Mouse (Mus musculus) intestine, embryonic 14.5 days (tissue): ENCODE measurements around the gene Tspan2. TPM values are rescaled to one million over a fixed set of nuclear protein-coding genes. Genes with fewer than 3 reads are reported as not detected.

Experiments used
- ATAC-seq: fragments of 200-750 bp; cut with Nextera tagmentation; replicated peaks from 2 replicates; pipeline ENCODE4 v1.8.0; 2017; ENCODE audit warnings: low read depth, moderate number of reproducible peaks, moderate TSS enrichment, moderate library complexity; ENCODE audit not compliant: low FRiP score, low TSS enrichment
- DNase-seq: peaks from one replicate; pipeline ENCODE4 v3.0.0-alpha.2; 2018; ENCODE audit warnings: low spot score
- H3K27ac ChIP-seq: fragments of 300-500 bp; sonication (generic); 2 replicates; pipeline ENCODE4 v1.5.1; 2014; ENCODE audit warnings: low read depth, mild to moderate bottlenecking, control low read depth
- H3K27me3 ChIP-seq: fragments of 300-500 bp; sonication (generic); replicated peaks from 2 replicates; pipeline ENCODE4 v1.6.1; 2014; ENCODE audit warnings: low read length, control low read depth; ENCODE audit not compliant: control insufficient read depth, insufficient read depth
- H3K36me3 ChIP-seq: fragments of 300-500 bp; sonication (generic); 2 replicates; pipeline ENCODE4 v1.6.1; 2014; ENCODE audit warnings: low read length, control low read depth; ENCODE audit not compliant: control insufficient read depth, insufficient read depth
- H3K4me1 ChIP-seq: fragments of 300-500 bp; sonication (generic); replicated peaks from 2 replicates; pipeline ENCODE4 v1.6.1; 2014; ENCODE audit warnings: low read length, control low read depth, mixed read lengths; ENCODE audit not compliant: control insufficient read depth, insufficient read depth
- H3K4me2 ChIP-seq: fragments of 300-500 bp; sonication (generic); 2 replicates; pipeline ENCODE4 v1.6.1; 2014; ENCODE audit warnings: low read length
- H3K4me3 ChIP-seq: fragments of 300-500 bp; sonication (generic); 2 replicates; pipeline ENCODE4 v1.5.1; 2014; ENCODE audit warnings: low read depth, low read length, control low read depth, mixed read lengths
- H3K9ac ChIP-seq: fragments of 300-500 bp; sonication (generic); 2 replicates; pipeline ENCODE4 v1.6.1; 2014; ENCODE audit warnings: mild to moderate bottlenecking, low read length
- H3K9me3 ChIP-seq: fragments of 300-500 bp; sonication (generic); 2 replicates; pipeline ENCODE4 v1.6.1; 2016; ENCODE audit warnings: low read length, control low read depth; ENCODE audit not compliant: control insufficient read depth
- WGBS: fragments of 180-500 bp; shearing (Covaris S2); extraction: QIAGEN DNeasy Blood & Tissue Kit; methylation state at CpG from one replicate; pipeline ENCODE4 v1.1.7; 2014; 5-methylcytosine and 5-hydroxymethylcytosine counted together
- polyA plus RNA-seq: library from polyadenylated mRNA; unstranded; fragments of >200 nt; fragmentation: Nextera tagmentation; extraction: Ambion mirVana; gene quantifications from 2 replicates; pipeline ENCODE4 v1.2.1, GENCODE M21; 2014

The Tspan2 gene
- polyA plus RNA-seq, 1 experiment from 2014 or later, result 24.1 TPM

GRCm38 (mm10) chr3:102704001-102704401 lies 30.3 kb upstream of the Tspan2 start:
- Histone ChIP-seq H3K9me3 (no peaks in the 10 kb centered on the region), H3K27me3 (no peaks in the 10 kb centered on the region), H3K9ac (no peak overlapping the region), H3K36me3 (no peaks in the 10 kb centered on the region), H3K4me1 (no peaks in the 10 kb centered on the region), H3K27ac (no peak overlapping the region), H3K4me2 (no peak overlapping the region), H3K4me3 (no peak overlapping the region)
- WGBS, result 46% methylated on average over 4 of the region's 4 CpGs
- DNase-seq (no peak), ATAC-seq (no peak)

DNA sequence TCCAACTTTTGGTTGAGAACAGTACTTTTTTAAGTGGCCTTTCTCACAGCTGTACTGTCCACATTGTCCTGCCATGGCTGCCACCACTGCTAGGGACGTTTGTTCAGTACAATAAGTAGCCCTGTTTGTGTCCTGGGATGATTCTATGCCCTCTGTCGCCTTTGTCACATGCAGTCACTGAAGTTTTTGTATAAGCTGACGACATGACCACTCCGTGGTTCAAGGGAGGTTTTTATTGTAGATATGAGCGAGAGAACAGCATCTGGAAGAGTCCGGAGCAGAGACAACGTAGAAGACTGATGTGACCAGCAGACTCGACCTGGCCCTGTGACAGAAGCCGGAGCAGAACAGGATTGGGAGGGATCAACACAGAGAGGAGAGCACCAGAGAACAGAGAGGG lies 25.7 kb upstream of the Tspan2 start:
- H3K36me3 ChIP-seq, result no peaks in the 10 kb centered on the region
- ATAC-seq (no peak), DNase-seq (no peak)
- H3K9me3 ChIP-seq, result no peaks in the 10 kb centered on the region
- H3K4me2 ChIP-seq, result no peak overlapping the region
- H3K9ac ChIP-seq, result no peak overlapping the region
- no peak overlapping the region for H3K27ac ChIP-seq
- no peaks in the 10 kb centered on the region for H3K27me3 ChIP-seq
- H3K4me3 ChIP-seq, result no peak overlapping the region
- WGBS, result 65% methylated on average over 9 of the region's 9 CpGs
- no peaks in the 10 kb centered on the region for H3K4me1 ChIP-seq

GRCm38 (mm10) chr3:102715066-102715584 lies 19.2 kb upstream of the Tspan2 start:
- Histone ChIP-seq H3K4me2 (peak overlapping the region; percentile 38), H3K27ac (peak overlapping the region; percentile 9; the same call in 1 of the 2 replicates), H3K4me3 (peak overlapping the region; percentile 8; the same call in 1 of the 2 replicates), H3K9ac (no peak overlapping the region), H3K9me3 (no peaks in the 10 kb centered on the region), H3K27me3 (no peaks in the 10 kb centered on the region), H3K4me1 (peaks cover 3% of the 10 kb centered on the region; the same call in 1 of the 2 replicates), H3K36me3 (no peaks in the 10 kb centered on the region)
- ATAC-seq, result peak; percentile 79
- DNase-seq, result peak; percentile 84
- 28% methylated on average over 11 of the region's 11 CpGs for WGBS

DNA sequence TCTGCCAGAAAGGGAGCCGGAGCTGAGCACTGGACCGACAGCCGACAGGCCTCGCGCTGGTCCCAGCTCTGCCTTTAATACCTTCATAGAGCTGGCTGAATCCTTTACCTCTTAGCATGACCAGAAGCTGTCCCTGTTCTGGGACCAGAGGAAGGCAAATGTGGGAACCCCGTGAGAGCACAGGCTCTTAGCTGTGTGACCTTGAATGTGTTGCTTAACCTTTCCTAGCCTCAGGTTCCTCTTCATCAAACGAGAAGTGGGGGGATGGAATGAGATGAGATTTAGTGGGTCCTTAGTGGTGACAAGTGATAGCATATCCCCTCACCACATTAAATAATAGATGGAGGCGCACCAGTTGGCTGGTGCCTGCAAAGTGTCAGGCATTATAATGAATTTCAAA lies 18.5 kb upstream of the Tspan2 start:
- no peak overlapping the region for H3K27ac ChIP-seq
- no peak overlapping the region for H3K9ac ChIP-seq
- H3K36me3 ChIP-seq, result no peaks in the 10 kb centered on the region
- DNase-seq (no peak), ATAC-seq (no peak)
- no peaks in the 10 kb centered on the region for H3K9me3 ChIP-seq
- H3K4me2 ChIP-seq, result no peak overlapping the region
- 91% methylated on average over 8 of the region's 8 CpGs for WGBS
- H3K4me1 ChIP-seq, result peaks cover 3% of the 10 kb centered on the region; the same call in 1 of the 2 replicates
- H3K27me3 ChIP-seq, result no peaks in the 10 kb centered on the region
- H3K4me3 ChIP-seq, result no peak overlapping the region

DNA sequence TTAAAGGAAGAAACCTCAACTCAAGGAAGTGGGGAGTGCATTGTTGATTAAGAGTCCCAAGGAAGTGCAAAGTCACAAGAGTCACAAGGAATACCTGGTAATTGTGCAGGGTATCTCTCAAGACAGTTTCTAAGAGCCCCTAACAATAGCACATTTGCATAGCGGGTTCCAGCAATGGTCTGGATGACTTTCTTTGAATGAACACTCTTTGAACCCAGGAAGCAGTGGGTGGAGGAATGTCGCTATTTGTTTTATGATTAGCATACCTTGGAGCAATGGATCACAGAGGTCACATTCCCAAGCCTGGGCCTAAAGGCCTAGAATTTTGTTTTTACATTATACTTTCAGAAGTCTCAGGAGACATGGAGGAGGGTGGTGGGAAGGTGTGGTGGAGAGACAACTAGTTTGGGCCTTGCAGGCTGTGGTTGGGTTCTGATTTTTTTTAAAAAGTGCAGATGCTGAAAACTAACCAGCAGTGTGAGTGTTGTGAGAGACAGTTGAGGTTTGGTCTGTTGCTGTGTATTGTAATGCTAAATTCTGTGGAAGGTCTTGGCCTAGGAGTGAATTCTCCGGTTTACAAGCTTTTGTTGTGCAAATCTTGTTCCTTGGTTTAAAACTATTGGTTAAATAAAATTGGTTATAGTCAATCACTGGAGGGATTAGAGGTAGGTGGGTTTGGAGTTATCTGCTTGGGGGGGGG lies 16.6 kb upstream of the Tspan2 start:
- H3K27me3 ChIP-seq, result no peaks in the 10 kb centered on the region
- no peaks in the 10 kb centered on the region for H3K9me3 ChIP-seq
- H3K4me3 ChIP-seq, result no peak overlapping the region
- H3K4me2 ChIP-seq, result no peak overlapping the region
- no peak overlapping the region for H3K27ac ChIP-seq
- peaks cover 3% of the 10 kb centered on the region; the same call in 1 of the 2 replicates for H3K4me1 ChIP-seq
- 82% methylated on average over 3 of the region's 3 CpGs for WGBS
- no peak for DNase-seq
- no peak overlapping the region for H3K9ac ChIP-seq
- H3K36me3 ChIP-seq, result no peaks in the 10 kb centered on the region
- no peak for ATAC-seq

DNA sequence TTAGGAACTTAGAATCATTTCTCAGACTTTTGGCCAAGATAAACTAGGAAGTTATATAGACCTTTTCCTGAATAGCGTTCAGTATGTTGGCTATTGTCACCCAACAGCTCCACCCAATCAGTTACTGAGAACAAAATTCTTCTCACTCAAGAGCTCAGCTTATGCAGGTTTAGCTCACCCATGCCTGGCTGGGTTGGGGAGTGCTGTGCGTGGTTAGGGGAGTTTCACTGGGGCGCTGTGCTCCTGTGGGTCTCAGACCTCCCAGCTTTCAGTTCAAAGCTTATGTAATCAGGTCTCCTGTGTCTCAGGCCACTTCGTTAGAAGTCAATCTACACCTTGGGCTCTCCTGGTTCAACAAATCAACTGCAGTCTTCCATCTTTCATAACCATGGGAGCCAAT lies 11.2 kb upstream of the Tspan2 start:
- 64% methylated on average over 4 of the region's 4 CpGs for WGBS
- Histone ChIP-seq H3K4me3 (no peak overlapping the region), H3K27ac (no peak overlapping the region), H3K4me1 (no peaks in the 10 kb centered on the region; the same call in 1 of the 2 replicates), H3K4me2 (no peak overlapping the region), H3K36me3 (no peaks in the 10 kb centered on the region), H3K9me3 (no peaks in the 10 kb centered on the region), H3K27me3 (no peaks in the 10 kb centered on the region), H3K9ac (no peak overlapping the region)
- no peak for ATAC-seq
- no peak for DNase-seq

GRCm38 (mm10) chr3:102723841-102724570 lies 10.3 kb upstream of the Tspan2 start:
- no peak overlapping the region for H3K9ac ChIP-seq
- no peaks in the 10 kb centered on the region for H3K36me3 ChIP-seq
- peak overlapping the region; percentile 0; the same call in 1 of the 2 replicates for H3K4me2 ChIP-seq
- DNase-seq (no peak), ATAC-seq (no peak)
- H3K27me3 ChIP-seq, result no peaks in the 10 kb centered on the region
- 49% methylated on average over 6 of the region's 6 CpGs for WGBS
- H3K9me3 ChIP-seq, result no peaks in the 10 kb centered on the region
- no peaks in the 10 kb centered on the region; the same call in 1 of the 2 replicates for H3K4me1 ChIP-seq
- H3K4me3 ChIP-seq, result no peak overlapping the region
- H3K27ac ChIP-seq, result no peak overlapping the region; the same call in 1 of the 2 replicates

- ATAC-seq, result no peak
- no peak overlapping the region for H3K4me3 ChIP-seq
- 72% methylated on average over 7 of the region's 7 CpGs for WGBS
- no peaks in the 10 kb centered on the region for H3K9me3 ChIP-seq
- no peak overlapping the region for H3K27ac ChIP-seq
- DNase-seq, result no peak
- H3K9ac ChIP-seq, result no peak overlapping the region
- H3K4me2 ChIP-seq, result no peak overlapping the region
- no peaks in the 10 kb centered on the region for H3K27me3 ChIP-seq
- no peaks in the 10 kb centered on the region; the same call in 1 of the 2 replicates for H3K4me1 ChIP-seq
- no peaks in the 10 kb centered on the region for H3K36me3 ChIP-seq
These were observed 9.4 kb upstream of the Tspan2 start for GRCm38 (mm10) chr3:102724798-102725459.
